Mouse (Mus musculus) midbrain, embryonic 15.5 days (tissue): Measurements from ENCODE around the gene Mal. TPM values are rescaled to one million over a fixed set of nuclear protein-coding genes. Genes with fewer than 3 reads are reported as not detected.

Experiments
- ATAC-seq: fragments of 200-750 bp; cut with Nextera tagmentation; replicated peaks from 2 replicates; pipeline ENCODE4 v1.8.0; 2017; ENCODE audit warnings: moderate TSS enrichment
- H3K27ac ChIP-seq: fragments of 300-500 bp; sonication (generic); 2 replicates; pipeline ENCODE4 v1.5.1; 2015; ENCODE audit warnings: mild to moderate bottlenecking, inconsistent platforms
- H3K27me3 ChIP-seq: fragments of 300-500 bp; sonication (generic); replicated peaks from 2 replicates; pipeline ENCODE4 v1.6.1; 2015; ENCODE audit warnings: inconsistent platforms
- H3K36me3 ChIP-seq: fragments of 300-500 bp; sonication (generic); replicated peaks from 2 replicates; pipeline ENCODE4 v1.6.1; 2015; ENCODE audit warnings: inconsistent platforms
- H3K4me1 ChIP-seq: fragments of 300-500 bp; sonication (generic); 2 replicates; pipeline ENCODE4 v1.6.1; 2015; ENCODE audit warnings: inconsistent platforms
- H3K4me2 ChIP-seq: fragments of 300-500 bp; sonication (generic); 2 replicates; pipeline ENCODE4 v1.6.1; 2015; ENCODE audit warnings: inconsistent platforms, mild to moderate bottlenecking, moderate library complexity
- H3K4me3 ChIP-seq: fragments of 300-500 bp; sonication (generic); 2 replicates; pipeline ENCODE4 v1.5.1; 2015; ENCODE audit warnings: mild to moderate bottlenecking, inconsistent platforms
- H3K9ac ChIP-seq: fragments of 300-500 bp; sonication (generic); 2 replicates; pipeline ENCODE4 v1.6.1; 2015; ENCODE audit warnings: mild to moderate bottlenecking, inconsistent platforms
- H3K9me3 ChIP-seq: fragments of 300-500 bp; sonication (generic); 2 replicates; pipeline ENCODE4 v1.6.1; 2016; ENCODE audit warnings: inconsistent platforms
- WGBS: fragments of 180-500 bp; shearing (Covaris S2); methylation state at CpG from one replicate; pipeline ENCODE4 v1.1.7; 2015; ENCODE audit warnings: mixed read lengths; 5-methylcytosine and 5-hydroxymethylcytosine counted together
- polyA plus RNA-seq: library from polyadenylated mRNA; unstranded; fragments of >200 nt; fragmentation: Nextera tagmentation; extraction: Ambion mirVana; gene quantifications from 2 replicates; pipeline ENCODE4 v1.2.1, GENCODE M21; 2015

Gene Mal
- polyA plus RNA-seq, 1 experiment from 2014 or later, result 2.7 TPM

GRCm38 (mm10) chr2:127649921-127650320 lies 6.6 kb downstream of the Mal start:
- H3K9ac ChIP-seq, result no peak overlapping the region
- ATAC-seq, result no peak
- H3K4me2 ChIP-seq, result no peak overlapping the region
- H3K4me3 ChIP-seq, result no peak overlapping the region
- no peaks in the 10 kb centered on the region for H3K4me1 ChIP-seq
- H3K27ac ChIP-seq, result no peak overlapping the region
- no peaks in the 10 kb centered on the region for H3K36me3 ChIP-seq
- H3K27me3 ChIP-seq, result peaks cover 11% of the 10 kb centered on the region
- no peaks in the 10 kb centered on the region for H3K9me3 ChIP-seq
- 79% methylated on average over 5 of the region's 5 CpGs for WGBS

DNA sequence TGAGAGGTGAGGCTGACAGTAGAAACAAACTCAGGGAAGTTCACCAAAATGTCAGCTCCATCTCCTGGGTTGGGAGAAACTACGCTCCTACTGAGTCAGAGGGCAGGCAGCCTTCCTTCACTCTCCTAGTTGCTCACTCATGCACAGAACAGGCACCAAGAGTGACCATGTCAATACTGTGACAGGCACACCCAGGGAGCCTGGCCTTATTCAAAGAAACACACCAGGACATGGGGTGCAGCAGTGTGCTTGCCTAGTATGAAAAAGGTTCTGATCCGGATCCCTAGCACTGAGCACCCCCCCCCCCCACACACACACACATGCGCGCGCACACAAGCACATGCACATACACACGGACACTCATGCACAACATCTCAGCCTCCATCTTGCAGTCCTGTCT lies 8.3 kb downstream of the Mal start:
- Histone ChIP-seq H3K9me3 (no peaks in the 10 kb centered on the region), H3K4me3 (no peak overlapping the region), H3K27ac (no peak overlapping the region), H3K9ac (no peak overlapping the region), H3K4me1 (no peaks in the 10 kb centered on the region), H3K27me3 (no peaks in the 10 kb centered on the region), H3K4me2 (no peak overlapping the region), H3K36me3 (no peaks in the 10 kb centered on the region)
- WGBS, result 90% methylated on average over 6 of the region's 6 CpGs
- ATAC-seq, result no peak

- Histone ChIP-seq H3K4me2 (no peak overlapping the region), H3K4me3 (no peak overlapping the region), H3K36me3 (no peaks in the 10 kb centered on the region), H3K9me3 (no peaks in the 10 kb centered on the region), H3K4me1 (no peaks in the 10 kb centered on the region), H3K27ac (no peak overlapping the region), H3K27me3 (no peaks in the 10 kb centered on the region), H3K9ac (no peak overlapping the region)
- 79% methylated on average over 5 of the region's 5 CpGs for WGBS
- ATAC-seq, result no peak
These were observed 9.6 kb downstream of the Mal start for GRCm38 (mm10) chr2:127646875-127647274.

GRCm38 (mm10) chr2:127643728-127644704 lies 12.5 kb downstream of the Mal start:
- H3K4me2 ChIP-seq, result no peak overlapping the region
- H3K27ac ChIP-seq, result no peak overlapping the region
- no peaks in the 10 kb centered on the region for H3K4me1 ChIP-seq
- H3K9me3 ChIP-seq, result no peaks in the 10 kb centered on the region
- ATAC-seq, result no peak
- H3K9ac ChIP-seq, result no peak overlapping the region
- whole genome bisulfite sequencing, result 71% methylated on average over 19 of the region's 19 CpGs
- H3K36me3 ChIP-seq, result no peaks in the 10 kb centered on the region
- H3K27me3 ChIP-seq, result no peaks in the 10 kb centered on the region
- H3K4me3 ChIP-seq, result no peak overlapping the region

GRCm38 (mm10) chr2:127638973-127639372 lies 17.5 kb downstream of the Mal start:
- 60% methylated on average over 9 of the region's 9 CpGs for WGBS
- Histone ChIP-seq H3K9me3 (no peaks in the 10 kb centered on the region), H3K27me3 (no peaks in the 10 kb centered on the region), H3K9ac (no peak overlapping the region), H3K36me3 (no peaks in the 10 kb centered on the region), H3K4me1 (no peaks in the 10 kb centered on the region), H3K4me2 (no peak overlapping the region), H3K27ac (no peak overlapping the region), H3K4me3 (no peak overlapping the region)
- no peak for ATAC-seq

DNA sequence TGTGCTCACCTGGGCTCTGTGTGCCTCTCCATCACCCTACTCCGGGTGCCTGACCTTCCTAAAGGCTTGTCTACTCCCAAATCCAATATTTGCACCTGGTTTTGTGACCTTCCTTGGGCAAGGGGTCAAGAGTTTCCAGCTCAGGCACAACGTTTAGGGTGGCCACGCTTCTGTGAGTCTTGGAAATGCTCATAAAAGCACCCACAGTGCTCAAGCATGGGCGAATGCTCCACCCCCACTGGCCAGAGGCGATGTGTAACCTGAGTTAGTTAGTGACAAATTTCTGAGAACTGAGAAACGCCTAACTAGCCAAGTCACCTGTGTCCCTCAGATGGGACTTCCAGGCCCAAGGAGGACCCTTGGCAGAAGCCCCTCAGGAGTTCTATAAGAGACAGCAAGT lies 20.9 kb downstream of the Mal start:
- Histone ChIP-seq H3K4me1 (no peaks in the 10 kb centered on the region), H3K4me3 (no peak overlapping the region), H3K9ac (no peak overlapping the region), H3K27me3 (no peaks in the 10 kb centered on the region), H3K4me2 (no peak overlapping the region), H3K27ac (no peak overlapping the region), H3K36me3 (no peaks in the 10 kb centered on the region), H3K9me3 (no peaks in the 10 kb centered on the region)
- ATAC-seq, result no peak
- WGBS, result 82% methylated on average over 6 of the region's 6 CpGs

DNA sequence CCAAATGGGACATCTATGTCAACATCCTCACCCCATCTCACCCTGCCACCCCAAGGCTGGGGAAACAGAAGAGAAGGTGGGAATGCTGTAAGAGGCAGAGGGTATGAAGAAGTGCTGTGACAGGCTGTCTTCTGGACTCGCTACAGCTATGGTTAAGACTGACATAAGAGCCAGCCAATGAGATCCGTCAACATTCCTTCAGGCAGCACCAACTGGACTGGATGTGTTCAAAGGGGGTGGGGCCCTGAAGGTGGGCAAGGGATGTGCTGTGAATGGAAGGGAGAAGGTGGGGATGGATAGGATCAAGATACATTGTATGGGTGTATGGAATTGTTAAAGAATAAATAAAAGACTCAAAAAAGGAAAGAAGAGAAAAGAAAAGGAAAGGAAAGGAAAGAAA lies 23.9 kb downstream of the Mal start:
- H3K27me3 ChIP-seq, result no peaks in the 10 kb centered on the region
- no peaks in the 10 kb centered on the region for H3K9me3 ChIP-seq
- H3K4me2 ChIP-seq, result no peak overlapping the region
- WGBS, result 79% methylated on average over 2 of the region's 2 CpGs
- no peaks in the 10 kb centered on the region for H3K4me1 ChIP-seq
- no peak overlapping the region for H3K27ac ChIP-seq
- no peaks in the 10 kb centered on the region for H3K36me3 ChIP-seq
- ATAC-seq, result no peak
- H3K9ac ChIP-seq, result no peak overlapping the region
- no peak overlapping the region for H3K4me3 ChIP-seq

DNA sequence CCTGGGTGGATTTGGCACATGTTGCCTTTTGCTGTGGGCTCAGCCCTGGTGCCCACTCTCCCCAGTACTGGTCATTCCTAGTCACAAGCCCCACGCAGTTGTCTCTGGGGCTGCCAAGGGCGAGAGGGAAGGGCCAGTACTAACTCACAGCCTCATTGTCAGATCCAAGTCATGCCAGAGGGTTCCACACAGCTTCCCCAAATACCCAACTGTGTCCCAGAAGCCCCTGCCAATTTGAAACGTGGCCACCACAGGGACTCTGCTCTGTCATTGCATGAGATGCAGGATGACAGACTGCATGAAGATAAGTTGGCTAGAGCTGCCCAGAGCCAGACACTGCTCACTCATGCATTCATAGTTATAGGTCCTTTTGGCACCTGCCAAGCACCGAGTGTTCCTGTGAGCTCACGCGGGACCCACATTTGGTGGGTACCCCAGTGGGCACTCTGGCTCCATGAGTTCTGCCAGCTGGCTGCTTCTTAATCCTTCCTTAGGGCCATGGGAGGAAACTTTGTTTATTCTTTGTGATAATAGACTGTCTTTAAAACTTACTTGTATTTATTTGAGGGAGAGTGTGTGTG lies 28.4 kb downstream of the Mal start:
- no peaks in the 10 kb centered on the region for H3K4me1 ChIP-seq
- no peak overlapping the region for H3K4me3 ChIP-seq
- no peak overlapping the region for H3K9ac ChIP-seq
- 78% methylated on average over 6 of the region's 6 CpGs for WGBS
- ATAC-seq, result no peak
- H3K27ac ChIP-seq, result no peak overlapping the region
- no peaks in the 10 kb centered on the region for H3K36me3 ChIP-seq
- H3K9me3 ChIP-seq, result no peaks in the 10 kb centered on the region
- H3K4me2 ChIP-seq, result no peak overlapping the region
- H3K27me3 ChIP-seq, result no peaks in the 10 kb centered on the region

- Histone ChIP-seq H3K4me1 (no peaks in the 10 kb centered on the region), H3K4me2 (no peak overlapping the region), H3K27ac (no peak overlapping the region), H3K9me3 (no peaks in the 10 kb centered on the region), H3K36me3 (no peaks in the 10 kb centered on the region), H3K27me3 (no peaks in the 10 kb centered on the region), H3K4me3 (no peak overlapping the region), H3K9ac (no peak overlapping the region)
- no peak for ATAC-seq
- WGBS, result 51% methylated on average over 6 of the region's 6 CpGs
These were observed 29.1 kb downstream of the Mal start for GRCm38 (mm10) chr2:127627354-127627753.

- Histone ChIP-seq H3K4me3 (no peak overlapping the region), H3K4me1 (no peaks in the 10 kb centered on the region), H3K27me3 (no peaks in the 10 kb centered on the region), H3K27ac (no peak overlapping the region), H3K4me2 (no peak overlapping the region), H3K9me3 (no peaks in the 10 kb centered on the region), H3K9ac (no peak overlapping the region), H3K36me3 (no peaks in the 10 kb centered on the region)
- 84% methylated on average over 5 of the region's 5 CpGs for WGBS
- no peak for ATAC-seq
These were observed 30.8 kb downstream of the Mal start for GRCm38 (mm10) chr2:127625659-127626058.

DNA sequence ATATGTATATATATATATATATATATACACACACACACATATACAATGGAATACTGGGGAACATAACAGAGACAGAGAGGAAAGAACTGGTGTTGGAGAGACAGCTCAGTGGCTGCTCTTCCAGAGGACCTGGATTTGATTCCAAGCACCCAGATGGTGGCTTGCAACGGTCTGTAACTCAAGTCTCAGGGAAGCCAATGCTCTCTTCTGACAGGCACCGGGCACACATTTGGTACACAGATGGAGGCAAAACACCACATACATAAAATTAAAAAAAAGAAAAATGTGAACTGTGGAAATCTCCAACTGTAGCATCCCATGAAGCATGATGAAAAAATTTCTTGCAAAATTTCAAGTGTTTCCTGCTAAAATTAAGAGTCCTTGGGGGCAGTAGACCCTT lies 31.7 kb downstream of the Mal start:
- no peaks in the 10 kb centered on the region for H3K36me3 ChIP-seq
- H3K27me3 ChIP-seq, result no peaks in the 10 kb centered on the region
- no peaks in the 10 kb centered on the region for H3K4me1 ChIP-seq
- ATAC-seq, result no peak
- 96% methylated on average over 2 of the region's 2 CpGs for WGBS
- H3K27ac ChIP-seq, result no peak overlapping the region
- no peak overlapping the region for H3K4me2 ChIP-seq
- H3K9me3 ChIP-seq, result no peaks in the 10 kb centered on the region
- H3K9ac ChIP-seq, result no peak overlapping the region
- no peak overlapping the region for H3K4me3 ChIP-seq

DNA sequence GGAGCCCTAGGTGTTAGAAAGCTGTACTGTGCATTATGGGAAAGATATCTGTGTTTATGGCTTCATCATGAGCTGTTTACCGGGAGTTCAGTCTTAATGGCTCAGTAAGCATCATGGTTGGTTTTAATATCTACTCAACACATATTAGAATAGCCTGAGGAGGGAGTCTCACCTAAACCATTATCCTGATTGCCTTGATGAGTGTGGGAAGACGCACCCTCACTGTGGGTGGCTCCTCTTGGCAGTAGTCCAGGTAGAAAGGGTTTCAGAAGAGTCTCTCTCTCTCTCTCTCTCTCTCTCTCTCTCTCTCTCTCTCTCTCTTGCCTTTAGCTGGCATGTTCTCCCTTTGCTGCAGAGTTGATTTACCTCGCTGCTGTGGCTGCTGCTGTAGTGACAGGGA lies 34.4 kb downstream of the Mal start:
- Histone ChIP-seq H3K27me3 (no peaks in the 10 kb centered on the region), H3K36me3 (no peaks in the 10 kb centered on the region), H3K9me3 (no peaks in the 10 kb centered on the region), H3K4me1 (no peaks in the 10 kb centered on the region), H3K9ac (no peak overlapping the region), H3K4me2 (no peak overlapping the region), H3K27ac (no peak overlapping the region), H3K4me3 (no peak overlapping the region)
- ATAC-seq, result no peak
- WGBS, result 54% methylated on average over 3 of the region's 3 CpGs

GRCm38 (mm10) chr2:127619311-127619710 lies 37.2 kb downstream of the Mal start:
- Histone ChIP-seq H3K4me1 (no peaks in the 10 kb centered on the region), H3K4me2 (no peak overlapping the region), H3K9ac (no peak overlapping the region), H3K4me3 (no peak overlapping the region), H3K9me3 (no peaks in the 10 kb centered on the region), H3K27me3 (no peaks in the 10 kb centered on the region), H3K36me3 (no peaks in the 10 kb centered on the region), H3K27ac (no peak overlapping the region)
- ATAC-seq, result no peak
- 87% methylated on average over 3 of the region's 3 CpGs for WGBS
